Mouse (Mus musculus) kidney, adult 11 months (tissue): ENCODE measurements around the gene Ppp1r11.
"Not testable (repeated sequence)": the region's sequence is repeated elsewhere in the genome, so short reads cannot be mapped to it uniquely, and the experiment has no call there.

Experiments
- DNase-seq: peaks from one replicate; pipeline ENCODE4 v3.0.0; 2022

Ppp1r11 gene

DNA sequence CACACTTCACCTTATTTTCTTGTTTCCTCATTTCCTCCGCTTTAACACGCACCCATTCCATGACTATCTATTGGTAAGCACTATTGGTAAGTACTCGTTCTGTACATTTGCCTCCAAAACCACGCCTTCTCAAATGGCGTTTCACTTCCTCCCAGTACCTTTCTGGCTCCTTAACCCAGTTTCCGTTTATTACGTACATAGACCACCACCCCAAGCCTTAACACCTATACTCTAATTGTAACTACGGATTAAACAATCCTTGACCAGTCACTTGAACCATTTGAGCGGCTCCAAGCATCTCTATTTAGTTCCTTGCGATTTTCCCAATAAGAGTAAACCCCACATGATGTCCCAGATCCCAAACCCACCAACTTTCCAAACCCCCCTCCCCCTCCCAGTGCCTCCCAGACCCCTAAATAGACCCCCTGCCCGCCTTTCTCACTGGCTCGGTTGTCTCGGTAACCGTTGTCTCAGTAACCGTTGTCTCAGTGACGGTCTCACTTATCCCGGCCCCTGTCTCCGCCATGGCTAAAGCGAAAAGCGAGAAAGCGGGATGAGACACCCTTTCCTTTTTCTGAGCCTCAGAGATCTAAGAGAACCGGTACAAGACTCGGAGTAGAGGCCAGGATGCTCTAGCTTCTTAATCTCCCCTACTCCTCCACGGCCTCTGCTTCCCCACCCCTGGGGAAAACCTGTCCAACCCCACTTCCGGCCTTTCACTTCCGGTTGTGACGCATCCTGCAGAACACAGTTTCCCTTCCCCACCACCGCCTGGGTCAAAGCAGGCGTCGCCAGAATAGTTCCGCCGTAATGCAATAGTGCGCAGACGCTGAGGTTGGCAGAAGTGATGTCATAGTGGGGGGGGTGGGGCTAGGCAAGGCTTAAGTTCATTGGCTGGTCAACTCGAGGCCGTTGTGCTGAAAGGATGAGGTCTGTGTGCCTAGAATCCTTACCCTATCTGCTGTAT lies at the start of gene Ppp1r11:
Ppp1r11 (minus strand) TSS at position 761 of the 967 bp plus-strand sequence.
- peak; percentile 96 for DNase-seq

- DNase-seq: no peak
These were observed 49.3 kb upstream of the Ppp1r11 start, which contains the start of gene Zfp57 for GRCm38 (mm10) chr17:37000863-37001262. Zfp57 (plus strand) TSS chr17:37001163.

- DNase-seq: no peak
These were observed 46.9 kb upstream of the Ppp1r11 start for GRCm38 (mm10) chr17:36998477-36998876.

- peak; percentile 61 for DNase-seq
These were observed 45.6 kb upstream of the Ppp1r11 start for GRCm38 (mm10) chr17:36997033-36997735.

DNA sequence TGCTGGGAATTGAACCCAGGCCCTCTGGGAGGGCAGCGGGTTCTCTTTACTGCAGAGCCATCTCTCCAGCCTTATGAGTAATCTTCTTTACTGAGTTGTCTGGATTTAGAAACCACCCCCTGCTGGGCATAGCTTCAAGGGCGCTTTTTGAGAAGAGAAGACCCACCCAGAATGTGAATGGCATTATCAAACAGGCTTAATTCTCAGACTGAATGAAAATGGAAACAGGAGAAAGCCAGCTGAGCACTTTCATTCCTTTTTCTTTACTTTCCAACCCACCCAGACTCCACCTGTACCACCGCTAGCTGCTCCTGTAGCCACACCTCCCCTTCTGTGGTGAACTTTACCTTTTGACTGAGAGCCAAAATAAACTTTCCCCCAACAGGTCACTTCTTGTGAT lies 43.9 kb upstream of the Ppp1r11 start:
- DNase-seq: no peak

- no peak for DNase-seq
These were observed 43.0 kb upstream of the Ppp1r11 start for GRCm38 (mm10) chr17:36994528-36994927.

DNA sequence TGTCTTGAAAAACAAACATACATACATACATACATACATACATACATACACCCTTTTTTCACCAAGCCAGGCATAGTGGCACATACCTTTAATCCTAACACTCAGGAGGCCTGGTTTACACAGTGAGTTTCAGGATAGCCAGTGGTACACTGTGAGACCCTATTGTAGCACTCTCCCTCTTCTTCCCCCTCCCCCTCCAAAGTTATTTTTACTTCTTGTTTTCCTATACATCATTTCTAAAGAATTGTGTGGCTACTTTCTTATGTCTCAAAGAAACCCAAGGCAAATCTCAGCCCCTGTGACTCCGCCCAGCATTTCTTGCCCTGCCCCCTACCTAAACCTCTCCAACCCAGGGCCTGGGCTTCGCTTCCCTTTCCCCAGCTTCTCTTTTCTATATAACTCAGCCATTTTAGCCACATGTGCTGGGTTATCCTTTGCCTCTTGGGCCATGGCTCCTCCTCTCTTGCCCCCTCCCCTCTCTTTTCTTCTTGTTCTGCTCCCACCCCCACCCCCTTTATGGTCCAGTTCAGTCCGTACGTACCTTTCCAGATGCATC lies 42.3 kb upstream of the Ppp1r11 start:
- DNase-seq: no peak

DNA sequence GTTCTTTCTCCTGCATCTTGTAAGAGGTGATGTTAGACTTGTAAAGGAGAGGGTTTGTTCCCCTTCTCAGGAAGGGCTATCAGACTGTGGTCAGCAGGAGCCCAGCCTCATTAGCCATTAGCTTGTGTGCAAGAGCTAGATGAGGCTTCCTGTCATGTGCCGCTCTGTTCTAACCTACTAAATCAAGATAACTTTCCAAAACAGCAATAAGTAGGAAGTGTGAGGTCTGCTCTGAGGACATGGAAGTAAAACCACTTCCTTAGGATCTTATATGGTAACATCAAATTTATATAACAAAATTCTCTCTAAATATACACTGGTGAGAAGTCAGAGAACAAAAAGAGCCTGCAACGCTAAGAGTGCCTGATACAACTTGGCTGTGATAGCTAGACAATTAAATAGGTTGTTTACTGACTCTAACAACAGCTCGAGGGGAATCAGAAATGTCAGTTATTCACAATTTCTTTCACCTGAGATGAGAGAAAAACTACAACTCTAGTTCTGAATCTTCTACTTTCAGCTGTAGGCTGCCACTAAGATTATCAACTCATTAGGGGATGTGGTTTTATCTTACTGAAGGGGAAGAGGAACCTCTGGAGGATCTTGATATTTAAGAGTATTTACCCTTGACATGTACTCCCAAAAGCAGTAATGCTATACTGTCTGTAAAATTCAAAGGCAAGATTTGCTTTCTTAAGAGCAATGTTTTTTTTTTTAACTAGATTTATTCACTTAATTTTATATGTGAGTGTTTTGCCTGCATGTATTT lies 41.0 kb upstream of the Ppp1r11 start:
- DNase-seq: no peak

GRCm38 (mm10) chr17:36990630-36991029 lies 39.1 kb upstream of the Ppp1r11 start:
- not testable (repeated sequence) for DNase-seq

DNA sequence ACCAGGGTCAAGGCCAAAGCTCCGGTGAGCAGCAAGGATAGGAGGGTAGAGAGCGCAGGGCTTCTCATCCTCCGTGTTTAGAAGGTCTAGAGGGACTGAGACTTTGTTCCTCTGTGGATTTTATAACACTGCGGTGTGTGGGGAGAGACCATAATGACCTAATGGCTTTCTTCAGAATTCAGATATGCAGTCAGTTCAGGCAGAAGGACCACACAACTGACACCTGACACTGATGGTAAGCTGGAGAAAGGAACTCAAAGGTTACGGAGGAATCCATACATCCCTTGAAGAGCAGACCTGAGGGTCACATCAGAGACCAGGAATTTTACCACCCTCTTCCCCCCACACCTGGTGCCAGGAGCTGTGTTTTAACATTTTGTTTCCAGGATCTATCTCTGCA lies 37.9 kb upstream of the Ppp1r11 start, which contains the start of gene H2-M5:
H2-M5 (minus strand) TSS at position 101 of the 400 bp plus-strand sequence.
- no peak for DNase-seq

- DNase-seq: no peak
These were observed 36.9 kb upstream of the Ppp1r11 start for GRCm38 (mm10) chr17:36988475-36988874.

DNA sequence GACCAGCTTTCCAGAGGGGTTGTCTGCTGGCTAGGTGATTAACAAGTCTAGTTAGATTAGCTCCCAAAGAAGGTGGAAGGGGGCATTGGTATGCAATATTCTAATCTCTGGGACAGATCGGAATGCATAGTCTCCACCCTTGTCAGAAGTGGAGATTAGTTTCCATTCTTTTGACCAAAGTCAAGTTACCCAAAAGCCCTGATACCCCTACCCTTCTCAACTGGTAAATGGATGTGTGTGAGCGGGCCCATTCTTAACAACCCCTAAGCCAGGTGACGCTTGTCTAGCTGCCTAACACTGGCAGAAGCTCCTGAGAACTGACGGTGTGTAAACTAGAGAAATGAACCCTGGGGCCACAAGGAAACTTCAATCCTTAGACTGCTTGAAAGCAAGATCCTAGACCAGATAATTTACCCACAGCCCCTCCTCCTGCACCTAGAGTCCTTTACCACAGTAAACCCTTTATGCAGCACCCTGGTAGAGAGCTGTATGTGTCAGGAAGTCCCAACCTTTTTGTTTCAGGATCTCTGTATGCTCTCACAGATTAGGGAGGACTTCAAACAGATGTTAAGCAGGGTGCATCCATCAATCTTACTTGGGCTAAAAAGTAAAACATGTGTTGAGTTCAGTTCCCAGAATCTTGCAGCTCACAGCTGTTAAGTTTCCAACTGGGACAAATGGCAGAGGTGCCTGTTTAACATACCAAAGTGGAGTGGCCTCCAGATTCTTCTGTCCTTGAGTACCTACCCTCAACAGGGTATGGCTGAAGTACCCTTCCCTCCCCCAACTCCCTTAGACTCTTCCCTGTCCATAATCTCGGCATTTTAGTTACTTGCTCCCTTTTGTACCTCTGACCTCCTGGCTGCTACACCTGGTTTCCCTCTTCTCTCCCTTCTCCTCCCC lies 31.0 kb upstream of the Ppp1r11 start:
- no peak for DNase-seq

GRCm38 (mm10) chr17:36981845-36982244 lies 30.3 kb upstream of the Ppp1r11 start:
- DNase-seq: no peak

DNA sequence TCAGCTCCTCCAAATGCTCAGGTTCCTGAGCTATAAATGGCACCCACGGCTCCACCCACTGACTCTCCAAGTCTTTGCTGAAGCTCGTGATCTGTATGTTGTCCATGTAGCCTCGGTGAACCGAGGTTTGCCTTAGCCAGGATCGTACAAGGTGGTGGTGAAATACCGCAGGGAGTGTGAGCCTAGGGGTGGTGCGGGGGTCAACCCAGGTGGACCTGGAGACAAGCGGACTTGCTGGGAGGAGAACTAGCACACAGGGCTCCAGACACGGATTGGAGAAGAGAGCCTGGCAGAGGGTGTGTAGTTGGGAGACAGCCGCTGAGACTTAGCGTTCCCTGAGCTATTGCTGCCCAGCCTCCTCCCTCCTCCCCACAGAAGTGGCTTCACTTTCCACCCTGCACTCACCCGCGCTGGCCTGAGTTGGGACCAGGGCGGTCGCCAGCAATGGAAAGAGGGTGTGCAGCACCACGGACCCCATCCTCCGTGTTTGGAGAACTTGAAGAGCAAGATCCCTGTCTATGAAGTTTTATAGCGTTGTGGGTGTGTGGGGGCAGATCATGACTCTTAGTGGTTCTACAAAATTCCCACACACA lies 29.8 kb upstream of the Ppp1r11 start, which contains the start of gene 2410137M14Rik:
2410137M14Rik (minus strand) TSS at position 17 of the 593 bp plus-strand sequence.
- DNase-seq: no peak

DNA sequence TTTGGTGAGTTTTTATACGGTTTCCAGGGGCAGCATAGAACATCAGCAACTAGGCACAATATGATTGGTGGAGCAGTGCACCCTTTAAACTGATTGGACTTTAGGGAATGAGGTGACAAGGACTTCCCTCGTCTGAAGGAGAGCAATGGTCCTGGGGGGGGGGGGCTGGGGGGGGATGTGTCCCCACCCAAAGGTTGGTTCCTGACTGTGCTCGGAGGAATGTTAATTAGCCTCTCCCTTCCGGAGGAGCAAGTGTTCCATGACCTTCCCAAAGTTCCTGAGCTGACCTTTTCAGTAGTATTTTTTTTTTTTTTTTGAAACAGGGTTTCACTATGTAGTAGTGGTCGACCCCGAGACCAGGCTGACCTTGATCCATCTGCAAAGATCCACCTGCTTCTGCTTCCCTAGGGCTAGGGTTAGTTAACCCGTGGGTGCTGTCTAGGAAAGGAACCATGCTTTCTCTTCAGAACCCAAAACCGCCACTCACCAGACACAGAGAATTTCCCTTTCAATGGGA lies 21.8 kb upstream of the Ppp1r11 start:
- DNase-seq: no peak

- DNase-seq: no peak
These were observed 21.2 kb upstream of the Ppp1r11 start for GRCm38 (mm10) chr17:36972791-36973190.

- DNase-seq: no peak
These were observed 19.8 kb upstream of the Ppp1r11 start for GRCm38 (mm10) chr17:36971172-36971850.

DNA sequence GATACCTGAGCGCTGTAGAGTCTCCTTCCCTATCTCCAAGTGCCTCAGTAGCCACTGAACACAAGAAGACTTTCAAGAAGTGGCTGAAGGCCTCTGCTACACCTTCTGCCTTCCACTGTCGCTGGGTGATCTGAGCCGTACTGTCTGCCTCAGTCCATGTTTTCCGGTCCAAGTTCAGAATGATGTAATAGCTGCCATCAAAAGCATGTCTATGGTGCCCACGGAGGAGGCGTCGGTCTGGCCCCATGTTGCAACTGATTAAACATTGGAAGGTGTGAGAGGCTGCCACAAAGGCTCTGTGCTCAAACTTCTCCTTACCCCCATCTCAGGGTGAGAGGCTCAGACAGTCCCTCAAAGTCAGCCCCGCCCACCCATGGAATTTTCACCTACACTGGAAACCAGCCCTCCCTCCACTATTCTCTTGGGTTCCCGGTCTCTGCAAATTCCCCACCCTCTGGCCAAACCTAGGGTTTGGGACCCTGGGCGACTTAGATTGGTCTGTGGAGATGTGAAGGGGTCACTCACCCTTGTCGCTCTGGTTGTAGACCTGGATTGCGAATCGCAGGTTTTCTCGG lies 18.9 kb upstream of the Ppp1r11 start:
- no peak for DNase-seq

- DNase-seq: no peak
These were observed 15.3 kb upstream of the Ppp1r11 start for GRCm38 (mm10) chr17:36966875-36967274.

DNA sequence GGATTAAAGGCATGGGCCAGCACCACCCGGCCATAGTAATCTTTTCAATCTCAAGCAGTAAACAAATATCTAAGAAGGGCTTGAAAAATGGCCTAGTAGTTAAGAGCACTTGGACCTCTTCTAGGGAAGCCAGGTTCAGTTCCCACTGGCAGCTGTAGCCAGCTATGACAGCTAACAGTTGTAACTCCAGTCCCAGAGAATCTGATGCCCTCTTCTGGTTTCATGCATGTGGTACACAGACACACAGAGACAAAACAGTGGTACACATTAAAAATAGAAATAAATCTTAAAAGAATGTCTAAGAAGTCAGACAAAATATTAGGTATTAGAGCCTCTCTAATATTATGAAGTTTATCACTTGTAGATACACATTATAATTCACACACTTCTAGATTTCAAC lies 9.6 kb upstream of the Ppp1r11 start:
- no peak for DNase-seq
